Mouse (Mus musculus) hematopoietic stem cell, adult 5-6 weeks (primary cell): ENCODE results near the gene BC005624. TPM values are rescaled to one million over a fixed set of nuclear protein-coding genes. Genes with fewer than 3 reads are reported as not detected.

Source experiments
- total RNA-seq: library from RNA; stranded (forward); fragments of 172-1452, 232-1000 nt; gene quantifications from 2 replicates; pipeline ENCODE4 v1.2.3, GENCODE M21; 2017

Gene BC005624
- total RNA-seq, 1 experiment from 2014 or later = 76.0 TPM

Other genes with a start within 250 kb of the BC005624 start
- gene 1700001O22Rik, start 178.5 kb downstream of the BC005624 start, total RNA-seq = 1.8 and 3.0 TPM in 2 replicates
- gene Ntmt1, start 174.4 kb downstream of the BC005624 start, total RNA-seq = 21.2 and 22.6 TPM in 2 replicates
- 10.7 and 15.6 TPM in 2 replicates for gene Asb6, start 151.9 kb downstream of the BC005624 start, total RNA-seq
- not detected in 2 replicates for gene Prrx2, start 147.2 kb downstream of the BC005624 start, total RNA-seq
- 0.25 and 0.63 TPM in 2 replicates for gene Ptges, start 52.3 kb downstream of the BC005624 start, total RNA-seq
- gene Tor1b, start 29.2 kb downstream of the BC005624 start, total RNA-seq = 41.1 and 44.8 TPM in 2 replicates
- 35.8 and 60.3 TPM in 2 replicates for gene Tor1a, start 14.3 kb downstream of the BC005624 start, total RNA-seq
- gene Usp20, start 78 bp upstream of the BC005624 start, total RNA-seq = 4.2 and 7.3 TPM in 2 replicates
- 58.5 and 59.4 TPM in 2 replicates for gene Fnbp1, start 159.8 kb upstream of the BC005624 start, total RNA-seq
- gene Gpr107, start 170.1 kb upstream of the BC005624 start, total RNA-seq = 11.8 and 17.9 TPM in 2 replicates